Mouse (Mus musculus) macrophage (primary cell): ENCODE measurements around the gene Pdxp. TPM values are rescaled to one million over a fixed set of nuclear protein-coding genes. Genes with fewer than 3 reads are reported as not detected.

Source experiments
- H3K27ac ChIP-seq: fragments of 350-480 bp; formaldehyde crosslinking; 2 replicates; pipeline ENCODE4 v1.9.0; 2021
- H3K36me3 ChIP-seq: fragments of 350-480 bp; formaldehyde crosslinking; 2 replicates; pipeline ENCODE4 v1.9.0; 2021; ENCODE audit errors: inconsistent target
- H3K4me3 ChIP-seq: fragments of 350-480 bp; formaldehyde crosslinking; 2 replicates; pipeline ENCODE4 v1.9.0; 2021; ENCODE audit errors: inconsistent target
- H3K79me2 ChIP-seq: fragments of 350-480 bp; formaldehyde crosslinking; 2 replicates; pipeline ENCODE4 v1.9.0; 2021; ENCODE audit errors: inconsistent target
- WGBS: methylation state at CpG from one replicate; pipeline ENCODE4 v1.1.7; 2026; ENCODE audit warnings: inconsistent platforms; ENCODE audit not compliant: missing documents; 5-methylcytosine and 5-hydroxymethylcytosine counted together
- polyA plus RNA-seq: library from polyadenylated mRNA; stranded (reverse); fragments of 250-400 nt; gene quantifications from 3 replicates; pipeline ENCODE4 v1.2.4, GENCODE M21; 2018; ENCODE audit warnings: inconsistent platforms

Gene Pdxp
- polyA plus RNA-seq, 1 experiment from 2014 or later: 0.13 TPM

- Histone ChIP-seq H3K36me3 (peaks cover 67% of the 10 kb centered on the region), H3K79me2 (peaks cover 22% of the 10 kb centered on the region), H3K4me3 (no peak overlapping the region), H3K27ac (no peak overlapping the region)
- 89% methylated on average over 3 of the region's 3 CpGs for WGBS
Observed at GRCm38 (mm10) chr15:78881828-78882227, 31.9 kb upstream of the Pdxp start.

- peaks cover 87% of the 10 kb centered on the region for H3K36me3 ChIP-seq
- 83% methylated on average over 12 of the region's 13 CpGs for WGBS
- H3K79me2 ChIP-seq: no peaks in the 10 kb centered on the region
- no peak overlapping the region for H3K4me3 ChIP-seq
- no peak overlapping the region for H3K27ac ChIP-seq
Observed at GRCm38 (mm10) chr15:78889401-78889853, 24.3 kb upstream of the Pdxp start.

GRCm38 (mm10) chr15:78892440-78892839, 21.3 kb upstream of the Pdxp start:
- 85% methylated on average over 7 of the region's 7 CpGs for WGBS
- H3K36me3 ChIP-seq: peaks cover 59% of the 10 kb centered on the region
- H3K4me3 ChIP-seq: no peak overlapping the region
- no peaks in the 10 kb centered on the region; the same call in 1 of the 2 replicates for H3K79me2 ChIP-seq
- H3K27ac ChIP-seq: no peak overlapping the region

GRCm38 (mm10) chr15:78894726-78895125, 19.0 kb upstream of the Pdxp start:
- no peaks in the 10 kb centered on the region; the same call in 1 of the 2 replicates for H3K79me2 ChIP-seq
- H3K36me3 ChIP-seq: peaks cover 38% of the 10 kb centered on the region; the same call in 1 of the 2 replicates
- WGBS: 14% methylated on average over 13 of the region's 13 CpGs
- no peak overlapping the region for H3K4me3 ChIP-seq
- H3K27ac ChIP-seq: peak overlapping the region; percentile 68

GRCm38 (mm10) chr15:78895741-78896140, 18.0 kb upstream of the Pdxp start:
- Histone ChIP-seq H3K4me3 (no peak overlapping the region), H3K79me2 (peaks cover 10% of the 10 kb centered on the region), H3K36me3 (peaks cover 29% of the 10 kb centered on the region; the same call in 1 of the 2 replicates), H3K27ac (peak overlapping the region; percentile 68)
- WGBS: 7% methylated on average over 2 of the region's 2 CpGs

- peak overlapping the region; percentile 68 for H3K27ac ChIP-seq
- 29% methylated on average over 3 of the region's 3 CpGs for WGBS
- H3K36me3 ChIP-seq: peaks cover 25% of the 10 kb centered on the region; the same call in 1 of the 2 replicates
- H3K79me2 ChIP-seq: peaks cover 14% of the 10 kb centered on the region
- no peak overlapping the region for H3K4me3 ChIP-seq
Observed at GRCm38 (mm10) chr15:78896149-78896548, 17.6 kb upstream of the Pdxp start.

GRCm38 (mm10) chr15:78897488-78897887, 16.2 kb upstream of the Pdxp start:
- 98% methylated on average over 4 of the region's 4 CpGs for WGBS
- Histone ChIP-seq H3K27ac (no peak overlapping the region), H3K36me3 (peaks cover 18% of the 10 kb centered on the region; the same call in 1 of the 2 replicates), H3K79me2 (peaks cover 28% of the 10 kb centered on the region), H3K4me3 (no peak overlapping the region)

GRCm38 (mm10) chr15:78898507-78899001, 15.2 kb upstream of the Pdxp start:
- 17% methylated on average over 6 of the region's 6 CpGs for WGBS
- Histone ChIP-seq H3K27ac (peak overlapping the region; percentile 43), H3K79me2 (peaks cover 32% of the 10 kb centered on the region), H3K36me3 (peaks cover 16% of the 10 kb centered on the region), H3K4me3 (peak overlapping the region; percentile 31; the same call in 1 of the 2 replicates)

GRCm38 (mm10) chr15:78899409-78899739, 14.3 kb upstream of the Pdxp start, which contains the start of gene Gm49510:
TSS of gene Gm49510 (plus strand) at chr15:78899667.
- Histone ChIP-seq H3K4me3 (peak within 1 kb of the TSS; percentile 95), H3K27ac (peak within 1 kb of the TSS; percentile 85), H3K36me3 (peaks cover 20% of the 10 kb centered on the region), H3K79me2 (peaks cover 32% of the 10 kb centered on the region)
- 0% methylated on average over 4 of the region's 20 CpGs for WGBS

GRCm38 (mm10) chr15:78899740-78900584, 13.8 kb upstream of the Pdxp start, which contains the start of gene Sh3bp1:
TSS of gene Sh3bp1 (plus strand) at chr15:78899768.
- Histone ChIP-seq H3K36me3 (peaks cover 26% of the 10 kb centered on the region), H3K27ac (peak within 1 kb of the TSS; percentile 85), H3K4me3 (peak within 1 kb of the TSS; percentile 95), H3K79me2 (peaks cover 32% of the 10 kb centered on the region)
- under 1% methylated on average over 43 of the region's 47 CpGs for WGBS

GRCm38 (mm10) chr15:78900585-78901421, 12.9 kb upstream of the Pdxp start:
- Histone ChIP-seq H3K79me2 (peaks cover 32% of the 10 kb centered on the region), H3K36me3 (peaks cover 35% of the 10 kb centered on the region), H3K27ac (peak overlapping the region; percentile 85), H3K4me3 (peak overlapping the region; percentile 95)
- WGBS: 26% methylated on average over 17 of the region's 18 CpGs

- WGBS: 86% methylated on average over 8 of the region's 8 CpGs
- Histone ChIP-seq H3K4me3 (peak overlapping the region; percentile 95; the same call in 1 of the 2 replicates), H3K79me2 (peaks cover 32% of the 10 kb centered on the region), H3K36me3 (peaks cover 41% of the 10 kb centered on the region), H3K27ac (peak overlapping the region; percentile 85; the same call in 1 of the 2 replicates)
Observed at GRCm38 (mm10) chr15:78901422-78901789, 12.3 kb upstream of the Pdxp start.

GRCm38 (mm10) chr15:78903243-78903642, 10.5 kb upstream of the Pdxp start:
- Histone ChIP-seq H3K79me2 (peaks cover 32% of the 10 kb centered on the region), H3K27ac (no peak overlapping the region; the same call in 1 of the 2 replicates), H3K4me3 (peak overlapping the region; percentile 4; the same call in 1 of the 2 replicates), H3K36me3 (peaks cover 59% of the 10 kb centered on the region)
- 18% methylated on average over 2 of the region's 2 CpGs for WGBS

- Histone ChIP-seq H3K27ac (no peak overlapping the region), H3K4me3 (no peak overlapping the region), H3K36me3 (peaks cover 86% of the 10 kb centered on the region), H3K79me2 (no peaks in the 10 kb centered on the region; the same call in 1 of the 2 replicates)
- WGBS: 92% methylated on average over 7 of the region's 7 CpGs
Observed at GRCm38 (mm10) chr15:78908399-78908798, 5.3 kb upstream of the Pdxp start.
